Mouse (Mus musculus): ENCODE results near the gene Gpr132.

The Gpr132 gene

GRCm38 (mm10) chr12:112876332-112877072 is 8.5 kb upstream of the Gpr132 start:
- DNase-seq, result no peak

DNA sequence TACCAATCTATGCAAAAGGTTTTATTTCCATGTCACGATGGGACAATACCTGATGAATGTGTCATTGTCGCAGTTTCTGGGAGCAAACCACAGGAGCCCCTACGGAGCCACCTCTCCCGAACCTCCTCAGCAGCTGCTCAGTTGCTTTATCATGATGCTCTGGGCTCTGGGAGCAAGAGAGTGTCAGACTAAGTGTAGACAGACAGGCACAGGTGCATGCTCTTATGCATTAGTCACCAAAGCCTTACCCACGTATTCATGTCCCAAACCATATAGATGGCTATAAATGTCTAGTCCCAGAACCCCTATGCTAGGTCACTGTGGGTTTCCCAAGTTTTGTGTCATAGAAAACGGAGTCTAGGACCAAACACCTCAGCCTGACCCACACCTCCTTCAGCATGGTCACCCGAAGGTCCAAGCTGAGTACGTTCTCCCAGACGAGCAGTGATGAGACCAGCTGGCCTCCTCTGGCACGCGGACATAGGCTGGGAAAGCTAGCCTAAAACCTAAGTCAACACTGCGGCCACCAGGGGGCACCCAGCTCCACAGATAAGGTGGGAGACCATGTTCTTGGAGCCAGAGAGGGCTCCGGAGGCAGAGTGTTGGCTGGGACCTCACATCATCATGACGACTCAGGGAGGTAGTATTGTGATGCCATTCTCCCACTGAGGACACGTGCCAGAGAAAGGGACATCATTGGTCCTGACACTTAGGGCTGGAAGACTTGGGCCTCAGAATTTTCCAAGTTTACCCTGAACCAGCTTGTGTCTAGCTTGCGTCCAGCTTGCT is 7.4 kb upstream of the Gpr132 start:
- peak; percentile 79 for DNase-seq

DNA sequence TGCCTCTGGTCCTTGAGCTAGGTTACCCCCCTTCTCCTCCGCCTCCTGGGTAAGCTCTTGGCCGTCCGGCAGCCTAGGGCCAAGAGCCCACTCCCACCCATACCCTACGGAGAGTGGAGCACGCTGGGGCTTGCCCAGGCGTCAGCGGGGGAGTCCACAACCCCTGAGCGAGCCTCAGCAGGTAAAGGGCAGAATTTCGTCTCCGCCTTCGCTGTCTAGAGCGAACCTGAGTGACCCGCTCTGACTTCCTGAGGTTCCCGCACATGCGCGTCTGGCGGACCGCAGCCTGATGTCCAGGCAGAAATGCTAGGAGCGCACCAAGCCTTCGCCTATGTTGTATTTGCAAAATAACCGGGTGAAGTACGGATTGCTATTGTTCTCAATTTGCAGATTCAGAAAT is 6.2 kb upstream of the Gpr132 start:
- DNase-seq, result no peak

DNA sequence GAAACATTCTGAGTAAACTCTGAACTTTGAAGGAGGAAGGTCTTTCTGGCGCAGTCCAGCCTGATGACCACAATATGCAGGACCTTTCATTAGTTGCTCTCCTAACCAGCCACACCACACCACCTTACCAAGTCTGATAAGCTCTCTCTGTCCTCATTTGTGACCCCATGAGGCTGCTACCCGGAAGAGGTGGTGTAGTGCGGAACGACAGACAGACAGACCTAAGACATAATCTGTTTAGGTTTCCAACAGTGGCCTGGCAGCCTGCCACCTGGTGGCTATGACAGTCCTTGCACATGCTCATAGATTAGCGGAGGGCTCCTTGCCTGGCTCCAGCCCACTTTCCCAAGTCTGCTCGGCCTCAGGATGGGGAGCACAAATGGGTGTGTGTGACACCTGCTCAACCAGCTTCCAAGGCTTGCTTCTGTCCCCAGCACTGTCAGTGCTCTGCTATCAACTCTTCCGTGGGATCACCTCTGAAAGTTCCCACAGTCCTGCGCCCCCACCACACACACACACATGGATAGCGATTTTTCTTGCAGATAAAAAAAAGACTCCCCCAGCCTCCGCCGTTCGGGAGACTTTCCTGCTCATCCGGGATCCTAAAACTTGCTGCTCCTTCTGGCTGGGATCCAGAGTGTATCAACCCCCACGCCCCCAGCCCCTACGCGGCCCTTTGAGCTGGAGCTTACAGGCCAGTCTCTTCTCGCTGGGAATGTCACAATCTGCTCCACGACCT is 5.6 kb upstream of the Gpr132 start:
- DNase-seq, result peak; percentile 45

- DNase-seq, result no peak
Measured at GRCm38 (mm10) chr12:112872991-112873390, 5.0 kb upstream of the Gpr132 start.

- DNase-seq, result no peak
Measured at GRCm38 (mm10) chr12:112871272-112871671, 3.2 kb upstream of the Gpr132 start.

GRCm38 (mm10) chr12:112870775-112871174 is 2.7 kb upstream of the Gpr132 start:
- DNase-seq, result no peak

DNA sequence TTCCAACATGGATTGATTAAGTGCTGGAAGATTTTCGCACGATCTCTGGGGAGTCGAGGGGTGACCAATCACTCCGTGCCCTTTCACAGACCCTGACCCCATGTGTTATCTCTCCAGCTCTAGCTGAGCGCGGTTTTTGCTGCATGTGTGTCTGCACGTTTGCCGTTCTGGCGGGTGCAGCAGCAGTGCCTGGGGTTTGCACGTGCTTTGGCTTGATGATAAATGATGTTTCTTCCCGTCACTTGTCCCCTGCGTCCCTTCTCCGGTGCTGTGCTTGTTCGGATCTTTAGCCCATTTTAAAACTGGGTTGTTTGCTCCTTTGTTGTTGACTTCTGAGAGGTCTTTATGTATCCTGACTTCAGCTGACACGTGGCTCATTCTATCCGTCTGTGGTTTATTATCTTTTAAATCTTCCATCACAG is 1.8 kb upstream of the Gpr132 start:
- DNase-seq, result no peak

DNA sequence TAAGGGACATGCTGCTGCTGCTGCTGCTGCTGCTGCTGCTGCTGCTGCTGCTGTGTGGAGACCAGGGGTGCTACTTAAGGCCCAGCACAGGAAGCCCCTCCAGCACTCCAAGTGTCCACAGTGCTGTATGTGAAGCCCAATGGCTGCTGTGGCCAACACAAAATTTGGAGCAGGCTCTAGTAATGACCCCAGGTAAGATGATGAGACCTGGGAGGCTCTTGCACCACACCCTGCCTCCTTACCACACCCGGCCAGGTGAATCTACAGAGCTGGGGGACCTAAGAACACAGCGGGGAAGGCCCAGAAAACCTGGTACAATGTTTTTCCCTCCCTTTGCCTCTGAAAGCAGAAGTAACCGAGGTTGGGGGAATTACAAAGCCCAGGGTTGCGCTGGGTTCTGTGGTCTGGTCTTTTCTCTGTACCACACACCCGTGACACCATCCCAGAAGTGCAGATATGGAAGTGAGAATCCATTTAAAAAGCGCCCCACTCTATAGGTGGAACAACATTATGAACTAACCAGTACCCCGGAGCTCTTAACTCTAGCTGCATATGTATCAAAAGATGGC is 838 bp downstream of the Gpr132 start:
- no peak for DNase-seq

DNA sequence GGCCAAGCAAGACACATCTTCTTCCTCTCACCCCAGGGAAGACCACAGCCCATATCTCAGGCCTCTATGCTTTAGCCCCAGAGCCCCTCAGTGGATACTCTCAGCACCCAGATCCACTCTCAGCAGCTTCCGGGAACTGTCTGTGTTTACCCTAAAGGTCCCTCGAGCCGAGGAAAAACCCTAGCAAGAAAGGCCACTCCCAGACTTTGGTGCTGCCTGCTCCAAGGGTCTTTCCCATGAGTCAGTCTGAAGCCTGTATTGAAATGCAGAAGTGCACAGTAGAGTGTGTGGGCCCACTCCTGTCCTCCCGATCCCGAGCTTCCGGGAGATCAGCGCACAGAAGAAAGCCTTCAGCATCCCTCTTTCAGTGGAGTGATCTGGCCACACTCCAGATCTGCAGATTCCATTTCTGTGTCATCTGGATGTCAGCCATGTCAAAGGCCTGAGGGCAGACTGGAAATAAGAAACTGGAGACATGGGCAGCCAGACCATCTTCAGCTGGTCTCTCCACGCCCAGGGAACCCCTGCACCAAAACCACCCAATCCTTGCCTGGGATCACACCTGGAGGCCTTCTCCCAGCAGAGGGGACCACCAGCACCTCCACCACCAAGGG is 1.5 kb downstream of the Gpr132 start:
- DNase-seq, result no peak

- DNase-seq, result no peak
Measured at GRCm38 (mm10) chr12:112864804-112865203, 3.2 kb downstream of the Gpr132 start.

DNA sequence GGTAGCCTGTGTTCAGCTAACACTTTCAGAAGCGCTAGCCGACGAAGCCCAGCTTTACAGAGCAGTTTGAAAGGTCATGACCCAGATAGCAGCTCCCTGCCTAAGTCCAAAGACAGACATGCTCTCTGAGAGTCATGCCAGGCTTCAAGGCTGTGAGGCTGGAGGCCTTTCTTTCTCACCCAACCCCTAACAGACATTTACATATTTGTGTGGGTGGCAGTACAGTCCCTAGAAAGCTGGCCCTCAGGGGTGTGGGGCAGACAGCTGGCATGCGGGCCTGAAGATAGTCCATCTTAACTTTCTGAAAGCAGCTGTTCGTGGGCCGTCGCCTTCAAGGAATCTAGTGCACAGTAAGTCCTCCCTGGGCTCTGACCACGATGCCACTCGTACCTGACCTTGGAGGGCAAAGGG is 6.1 kb downstream of the Gpr132 start:
- no peak for DNase-seq

DNA sequence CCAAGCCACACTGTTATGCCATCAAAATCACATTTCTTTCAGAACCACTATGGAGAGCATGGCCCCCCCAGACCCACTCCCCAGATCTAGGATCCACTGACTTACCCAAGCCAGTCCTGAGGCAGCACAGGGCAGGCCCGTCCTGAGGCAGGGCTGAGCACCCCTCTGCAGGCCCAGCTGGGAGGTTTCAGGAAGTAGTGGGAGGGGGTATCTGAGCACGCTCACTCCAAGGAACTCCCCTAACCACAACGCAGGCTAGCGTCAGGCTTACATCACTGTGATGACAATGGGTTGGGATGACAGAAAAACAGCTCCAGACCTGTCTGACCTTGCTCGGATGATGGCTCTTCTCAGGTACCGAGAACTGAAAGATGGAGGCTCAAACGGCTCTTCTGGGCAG is 7.3 kb downstream of the Gpr132 start:
- DNase-seq, result no peak

DNA sequence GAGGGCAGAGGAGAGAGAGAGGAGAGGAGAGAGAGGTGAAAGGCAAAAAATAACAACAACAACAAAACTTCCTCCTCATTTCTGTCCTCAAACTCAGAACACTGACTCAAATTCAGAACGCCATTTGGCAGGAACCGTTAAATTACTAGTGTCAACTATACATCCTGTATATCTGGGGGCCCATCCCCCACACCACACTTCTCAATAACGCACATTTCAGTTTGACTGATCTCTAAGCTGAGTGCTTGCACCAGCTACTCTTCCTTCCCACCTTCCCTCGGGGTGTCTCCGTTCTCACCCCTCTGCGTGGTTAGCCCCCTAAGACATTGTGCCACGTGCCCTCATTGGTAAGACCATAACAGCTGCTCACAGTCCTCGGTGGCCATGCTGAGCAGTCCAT is 8.1 kb downstream of the Gpr132 start:
- DNase-seq, result no peak

DNA sequence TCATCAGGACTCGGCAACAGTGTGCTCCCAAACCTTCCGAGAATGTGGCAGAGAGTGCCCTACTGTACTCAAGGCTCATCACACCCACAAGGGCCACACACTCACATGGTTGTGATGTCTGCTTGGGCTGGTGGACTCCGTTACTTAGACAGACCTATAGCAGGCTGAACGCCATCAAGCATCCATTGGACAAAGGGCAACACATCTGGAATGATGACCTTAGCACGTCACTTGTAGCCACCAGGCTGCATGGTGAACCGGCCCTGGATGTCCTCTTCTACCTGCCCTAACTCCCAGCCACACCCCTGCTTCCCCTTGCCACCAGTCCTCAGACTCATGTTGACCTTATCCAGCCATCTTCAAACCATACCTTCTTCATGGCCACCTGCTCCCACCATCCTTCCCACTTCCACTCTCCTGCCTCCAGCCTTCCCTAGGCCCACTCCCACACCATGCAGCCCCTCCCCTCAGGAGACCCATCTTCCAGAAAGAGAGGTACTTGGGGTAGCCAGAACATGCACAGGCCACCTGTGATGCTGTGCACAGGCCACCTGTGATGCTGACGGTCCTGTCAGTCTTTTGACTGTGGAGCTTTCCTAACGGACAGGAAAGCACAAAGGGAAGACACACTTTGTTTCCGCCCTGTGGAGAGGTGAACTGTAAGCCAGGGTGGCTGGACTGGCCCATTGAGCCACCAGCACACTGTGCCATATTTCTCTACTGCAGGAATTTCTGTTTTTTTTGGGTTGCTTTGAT is 9.3 kb downstream of the Gpr132 start:
- no peak for DNase-seq

DNA sequence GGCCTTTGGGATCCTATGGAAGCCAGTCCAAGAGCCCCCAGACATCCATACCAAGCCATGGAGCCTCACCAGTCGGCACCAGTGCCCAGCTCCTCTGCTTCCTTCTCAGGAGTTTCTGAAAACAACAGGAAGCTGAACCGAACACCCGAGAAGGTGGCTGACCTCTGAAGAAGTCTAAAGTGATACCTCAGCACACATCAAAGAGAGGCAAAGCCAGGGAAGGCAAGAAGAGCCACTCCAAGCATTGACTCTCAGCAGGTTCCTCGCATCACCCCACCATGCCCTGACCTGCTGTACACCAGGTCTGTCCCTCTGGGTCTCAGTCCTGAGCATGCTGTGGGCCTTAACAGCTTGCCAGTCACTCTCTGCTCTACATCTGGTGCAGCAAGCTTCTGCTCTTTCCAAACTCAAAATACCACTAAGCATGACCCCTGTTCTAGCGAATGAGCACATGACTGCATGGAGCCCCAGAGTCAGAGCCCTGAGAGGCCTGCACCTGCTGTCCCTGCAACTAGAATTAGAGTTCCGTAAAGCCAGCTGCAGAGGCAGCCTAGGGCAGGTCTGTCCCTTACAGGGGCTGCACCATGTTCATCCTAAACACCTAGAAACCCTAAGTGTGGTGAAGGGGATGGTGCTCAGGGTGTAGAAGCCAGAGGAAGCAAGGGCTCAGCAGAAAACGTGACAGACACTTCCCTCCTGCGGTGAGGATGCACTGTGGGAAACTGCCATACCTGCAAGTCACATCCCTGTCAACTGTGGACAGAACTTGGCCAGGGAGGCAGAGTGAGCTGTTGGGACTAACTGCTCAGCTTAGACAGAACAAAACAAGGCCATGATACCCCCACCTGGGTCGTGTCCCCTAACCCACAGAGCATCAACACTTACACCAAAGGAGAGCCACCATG is 10.8 kb downstream of the Gpr132 start:
- DNase-seq, result no peak

GRCm38 (mm10) chr12:112856338-112856737 is 11.7 kb downstream of the Gpr132 start:
- no peak for DNase-seq

GRCm38 (mm10) chr12:112854610-112855333 is 13.3 kb downstream of the Gpr132 start:
- no peak for DNase-seq

GRCm38 (mm10) chr12:112853050-112853729 is 14.8 kb downstream of the Gpr132 start:
- no peak for DNase-seq

- DNase-seq, result no peak
Measured at GRCm38 (mm10) chr12:112851116-112851515, 16.9 kb downstream of the Gpr132 start.

All from right cerebral cortex, postnatal 25 days (tissue).